Mouse (Mus musculus): ENCODE results near the gene Slc6a8. TPM values are rescaled to one million over a fixed set of nuclear protein-coding genes. Genes with fewer than 3 reads are reported as not detected.

The Slc6a8 gene
- polyA plus RNA-seq, 1 experiment: 76.8 TPM

DNA sequence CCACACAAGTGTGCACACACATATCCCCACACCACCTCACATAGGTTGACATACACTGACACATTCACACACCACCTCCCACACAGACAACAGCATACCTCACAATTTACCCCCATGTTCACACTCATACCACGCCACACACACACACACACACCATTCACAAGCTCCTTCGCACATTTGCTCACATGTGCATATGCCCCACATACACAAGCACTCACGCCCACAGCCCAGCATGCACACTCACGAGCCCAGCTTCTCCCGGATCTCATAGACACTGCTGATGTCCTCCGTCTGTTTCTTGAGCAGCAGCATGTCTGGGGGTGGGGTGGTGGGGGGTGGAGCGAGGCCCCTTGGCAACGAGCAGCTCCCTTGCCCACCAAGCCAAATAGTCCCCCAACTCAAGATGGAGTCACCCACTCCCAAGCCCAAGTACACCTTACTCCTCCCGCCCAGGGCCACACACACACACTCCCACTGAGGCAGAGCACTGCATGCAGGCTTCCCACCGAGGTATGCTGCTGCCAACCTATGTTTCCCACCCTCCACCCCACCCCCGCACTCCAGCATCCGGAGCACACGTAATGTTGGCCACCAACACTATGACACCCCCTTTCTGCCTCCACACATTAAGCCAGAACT lies 13.9 kb upstream of the Slc6a8 start:
- peak overlapping the region; percentile 70; the same call in 1 of the 2 replicates for H3K4me3 ChIP-seq (ENCODE audit: low read depth, low read length)
- H3K4me1 ChIP-seq (ENCODE audit: control insufficient read depth, insufficient read depth, low read length): no peaks in the 10 kb centered on the region
- TF ChIP-seq POLR2A (IDR thresholded peaks at IDR 0.05; ENCODE audit: insufficient read depth, low read length) (no peak), CTCF (IDR thresholded peaks at IDR 0.05; ENCODE audit: low read depth, low read length) (no peak), EP300 (IDR thresholded peaks at IDR 0.05; ENCODE audit: insufficient read depth, low read depth, low read length) (no peak)
- H3K9me3 ChIP-seq (replicated peaks; ENCODE audit: control insufficient read depth, insufficient read depth, low read length, poor library complexity, severe bottlenecking): no peaks in the 10 kb centered on the region
- no peaks in the 10 kb centered on the region for H3K27me3 ChIP-seq (ENCODE audit: control insufficient read depth, insufficient read depth, low read length, poor library complexity, severe bottlenecking)
- no peaks in the 10 kb centered on the region for H3K36me3 ChIP-seq (ENCODE audit: control insufficient read depth, insufficient read depth, low read length, poor library complexity, severe bottlenecking)
- H3K9ac ChIP-seq (ENCODE audit: low read depth, poor library complexity, severe bottlenecking): no peak overlapping the region
- no peak overlapping the region for H3K27ac ChIP-seq (ENCODE audit: insufficient read depth, low read length)

DNA sequence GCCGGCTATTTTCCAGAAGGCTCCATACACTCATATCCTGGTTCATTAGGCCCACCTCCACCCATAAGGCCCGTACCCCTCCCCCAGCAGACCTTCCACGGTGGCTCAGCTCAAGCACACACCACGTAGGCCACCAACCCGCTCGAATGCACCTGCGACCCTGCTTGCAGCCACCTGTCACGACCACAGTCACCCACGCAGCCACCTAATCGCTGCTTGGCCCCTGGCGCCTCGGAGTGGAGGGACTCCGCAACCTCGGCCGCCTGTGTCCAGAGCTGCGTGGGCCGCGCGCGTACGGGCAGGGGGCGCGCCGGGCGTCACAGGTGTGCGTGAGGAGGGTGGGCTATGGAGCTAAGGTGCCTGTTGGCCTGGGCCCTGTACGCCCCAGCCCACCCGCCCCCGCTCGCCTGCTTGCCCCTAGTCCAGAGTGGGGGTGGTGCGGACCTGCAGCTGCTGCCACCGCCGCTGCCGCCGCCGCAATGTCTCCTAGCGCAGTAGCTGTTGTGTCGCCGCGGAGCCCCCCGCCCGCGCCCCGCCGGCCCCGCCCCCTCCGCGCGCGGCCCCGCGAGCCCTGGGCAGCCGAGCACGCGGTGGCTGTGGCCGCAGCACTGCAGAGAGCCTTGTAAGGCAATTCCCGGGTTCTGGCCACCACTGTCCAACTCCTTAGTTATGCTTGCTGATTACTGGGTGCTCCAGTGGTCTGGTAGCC lies 13.2 kb upstream of the Slc6a8 start, which contains the start of gene Pnck:
Pnck (minus strand) TSS at position 543 of the 709 bp plus-strand sequence.
- H3K4me1 ChIP-seq (ENCODE audit: control insufficient read depth, insufficient read depth, low read length): no peaks in the 10 kb centered on the region
- H3K36me3 ChIP-seq (ENCODE audit: control insufficient read depth, insufficient read depth, low read length, poor library complexity, severe bottlenecking): no peaks in the 10 kb centered on the region
- no peaks in the 10 kb centered on the region for H3K9me3 ChIP-seq (replicated peaks; ENCODE audit: control insufficient read depth, insufficient read depth, low read length, poor library complexity, severe bottlenecking)
- peak within 1 kb of the TSS; percentile 53; the same call in 1 of the 2 replicates for H3K9ac ChIP-seq (ENCODE audit: low read depth, poor library complexity, severe bottlenecking)
- no peaks in the 10 kb centered on the region for H3K27me3 ChIP-seq (ENCODE audit: control insufficient read depth, insufficient read depth, low read length, poor library complexity, severe bottlenecking)
- H3K27ac ChIP-seq (ENCODE audit: insufficient read depth, low read length): no peak within 1 kb of the TSS
- no peak for TF ChIP-seq CTCF (IDR thresholded peaks at IDR 0.05; ENCODE audit: low read depth, low read length)
- no peak for TF ChIP-seq POLR2A (IDR thresholded peaks at IDR 0.05; ENCODE audit: insufficient read depth, low read length)
- TF ChIP-seq EP300 (IDR thresholded peaks at IDR 0.05; ENCODE audit: insufficient read depth, low read depth, low read length): no peak
- peak within 1 kb of the TSS; percentile 70 for H3K4me3 ChIP-seq (ENCODE audit: low read depth, low read length)

DNA sequence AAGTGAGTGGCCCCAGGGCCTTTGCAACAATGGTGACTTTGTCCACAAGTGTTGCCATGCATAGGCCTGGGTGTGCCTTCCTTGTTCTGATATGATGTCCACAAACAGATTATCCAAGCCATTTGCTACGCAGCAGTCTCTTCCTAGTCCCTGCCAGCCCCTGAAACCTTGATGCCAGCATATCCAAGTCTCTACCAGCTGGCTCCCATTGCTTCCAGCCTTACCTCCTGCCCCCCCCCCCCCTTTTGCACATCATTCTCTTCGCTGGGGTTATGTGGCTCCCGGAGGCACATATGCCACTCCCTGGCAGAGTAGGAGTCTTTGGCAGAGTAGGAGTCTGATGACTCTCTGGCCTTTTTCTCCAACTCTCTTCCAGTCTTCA lies 12.7 kb upstream of the Slc6a8 start:
- no peaks in the 10 kb centered on the region for H3K27me3 ChIP-seq (ENCODE audit: control insufficient read depth, insufficient read depth, low read length, poor library complexity, severe bottlenecking)

DNA sequence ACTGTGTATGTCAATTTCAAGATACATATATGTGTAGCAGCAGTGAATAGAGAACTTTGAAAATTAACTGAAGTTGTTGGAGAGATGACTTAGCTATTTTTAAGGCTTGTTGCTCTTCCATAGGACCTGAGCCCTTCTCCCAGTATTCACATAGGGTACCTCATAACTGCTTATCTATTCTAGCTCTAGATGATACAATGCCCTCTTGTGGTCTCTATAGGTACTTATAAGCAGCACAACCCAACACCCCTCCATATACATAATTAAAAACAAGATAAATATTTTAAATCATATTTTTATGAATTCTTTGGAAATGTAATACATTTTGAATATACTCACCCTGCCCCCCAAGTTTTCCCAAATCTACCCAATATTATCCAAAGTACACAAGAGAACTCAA lies 9.8 kb upstream of the Slc6a8 start:
- TF ChIP-seq EP300 (IDR thresholded peaks at IDR 0.05; ENCODE audit: insufficient read depth, low read depth, low read length) (no peak), POLR2A (IDR thresholded peaks at IDR 0.05; ENCODE audit: insufficient read depth, low read length) (no peak), CTCF (IDR thresholded peaks at IDR 0.05; ENCODE audit: low read depth, low read length) (no peak)
- Histone ChIP-seq H3K9me3 (replicated peaks; ENCODE audit: control insufficient read depth, insufficient read depth, low read length, poor library complexity, severe bottlenecking) (no peaks in the 10 kb centered on the region), H3K27ac (ENCODE audit: insufficient read depth, low read length) (no peak overlapping the region), H3K36me3 (ENCODE audit: control insufficient read depth, insufficient read depth, low read length, poor library complexity, severe bottlenecking) (no peaks in the 10 kb centered on the region), H3K9ac (ENCODE audit: low read depth, poor library complexity, severe bottlenecking) (no peak overlapping the region), H3K27me3 (ENCODE audit: control insufficient read depth, insufficient read depth, low read length, poor library complexity, severe bottlenecking) (no peaks in the 10 kb centered on the region), H3K4me3 (ENCODE audit: low read depth, low read length) (no peak overlapping the region), H3K4me1 (ENCODE audit: control insufficient read depth, insufficient read depth, low read length) (no peaks in the 10 kb centered on the region)

More for the DNA sequence above, 12.7 kb upstream of the Slc6a8 start:
- no peak for TF ChIP-seq EP300 (IDR thresholded peaks at IDR 0.05; ENCODE audit: insufficient read depth, low read depth, low read length)
- H3K4me3 ChIP-seq (ENCODE audit: low read depth, low read length): peak overlapping the region; percentile 36; the same call in 1 of the 2 replicates
- no peaks in the 10 kb centered on the region for H3K36me3 ChIP-seq (ENCODE audit: control insufficient read depth, insufficient read depth, low read length, poor library complexity, severe bottlenecking)
- H3K4me1 ChIP-seq (ENCODE audit: control insufficient read depth, insufficient read depth, low read length): no peaks in the 10 kb centered on the region
- H3K9ac ChIP-seq (ENCODE audit: low read depth, poor library complexity, severe bottlenecking): no peak overlapping the region; the same call in 1 of the 2 replicates
- no peaks in the 10 kb centered on the region for H3K9me3 ChIP-seq (replicated peaks; ENCODE audit: control insufficient read depth, insufficient read depth, low read length, poor library complexity, severe bottlenecking)
- H3K27ac ChIP-seq (ENCODE audit: insufficient read depth, low read length): no peak overlapping the region

DNA sequence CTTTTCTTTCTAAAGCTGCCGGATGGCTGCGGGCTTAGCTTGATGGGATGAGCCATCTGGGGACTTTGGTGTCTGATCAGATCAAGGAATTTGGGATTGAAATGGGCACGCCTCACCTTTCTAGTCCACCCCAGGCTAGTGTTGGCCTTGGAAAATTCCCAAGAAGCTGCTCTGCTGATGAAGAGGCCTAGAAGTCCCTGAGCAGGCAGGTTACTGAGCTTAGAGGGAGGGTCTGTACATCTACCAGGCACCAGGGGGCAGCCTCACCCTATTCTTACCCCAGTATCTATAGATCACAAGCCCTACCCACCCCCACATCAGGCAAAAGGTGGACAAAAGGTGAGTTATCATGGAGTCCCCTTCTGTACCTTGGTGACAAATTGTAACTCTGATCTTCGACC lies 919 bp upstream of the Slc6a8 start:
- Histone ChIP-seq H3K36me3 (ENCODE audit: control insufficient read depth, insufficient read depth, low read length, poor library complexity, severe bottlenecking) (0 out of 2 replicates have a peak, but pooled peaks cover 4% of the 10 kb centered on the region), H3K9me3 (replicated peaks; ENCODE audit: control insufficient read depth, insufficient read depth, low read length, poor library complexity, severe bottlenecking) (no peaks in the 10 kb centered on the region), H3K4me3 (ENCODE audit: low read depth, low read length) (no peak overlapping the region), H3K9ac (ENCODE audit: low read depth, poor library complexity, severe bottlenecking) (no peak overlapping the region), H3K27me3 (ENCODE audit: control insufficient read depth, insufficient read depth, low read length, poor library complexity, severe bottlenecking) (no peaks in the 10 kb centered on the region), H3K4me1 (ENCODE audit: control insufficient read depth, insufficient read depth, low read length) (peaks cover 4% of the 10 kb centered on the region), H3K27ac (ENCODE audit: insufficient read depth, low read length) (peak overlapping the region; percentile 57; the same call in 1 of the 2 replicates)
- TF ChIP-seq POLR2A (IDR thresholded peaks at IDR 0.05; ENCODE audit: insufficient read depth, low read length) (no peak), CTCF (IDR thresholded peaks at IDR 0.05; ENCODE audit: low read depth, low read length) (no peak), EP300 (IDR thresholded peaks at IDR 0.05; ENCODE audit: insufficient read depth, low read depth, low read length) (no peak)

DNA sequence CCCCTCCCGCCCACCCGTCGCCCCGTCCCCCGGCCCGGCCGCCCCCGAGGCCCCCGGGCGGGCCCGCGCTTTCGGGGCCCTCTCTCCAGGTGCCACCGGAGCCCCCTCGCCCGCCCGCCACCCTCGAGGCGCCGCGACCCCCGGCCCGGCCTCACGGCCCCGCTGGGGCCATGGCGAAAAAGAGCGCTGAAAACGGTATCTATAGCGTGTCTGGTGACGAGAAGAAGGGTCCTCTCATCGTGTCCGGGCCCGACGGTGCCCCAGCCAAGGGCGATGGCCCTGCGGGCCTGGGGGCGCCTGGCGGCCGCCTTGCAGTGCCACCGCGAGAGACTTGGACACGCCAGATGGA lies 643 bp downstream of the Slc6a8 start:
- Histone ChIP-seq H3K27me3 (ENCODE audit: control insufficient read depth, insufficient read depth, low read length, poor library complexity, severe bottlenecking) (no peaks in the 10 kb centered on the region), H3K9me3 (replicated peaks; ENCODE audit: control insufficient read depth, insufficient read depth, low read length, poor library complexity, severe bottlenecking) (no peaks in the 10 kb centered on the region), H3K9ac (ENCODE audit: low read depth, poor library complexity, severe bottlenecking) (peak overlapping the region; percentile 98), H3K4me3 (ENCODE audit: low read depth, low read length) (peak overlapping the region; percentile 82), H3K4me1 (ENCODE audit: control insufficient read depth, insufficient read depth, low read length) (peaks cover 4% of the 10 kb centered on the region), H3K27ac (ENCODE audit: insufficient read depth, low read length) (no peak overlapping the region), H3K36me3 (ENCODE audit: control insufficient read depth, insufficient read depth, low read length, poor library complexity, severe bottlenecking) (peaks cover 10% of the 10 kb centered on the region)
- TF ChIP-seq POLR2A (IDR thresholded peaks at IDR 0.05; ENCODE audit: insufficient read depth, low read length) (no peak), CTCF (IDR thresholded peaks at IDR 0.05; ENCODE audit: low read depth, low read length) (no peak), EP300 (IDR thresholded peaks at IDR 0.05; ENCODE audit: insufficient read depth, low read depth, low read length) (no peak)
